18 mouse cellular contexts compared by ENCODE assay signal in genomic region chrX:77451977-77452675, GRCm38 (mm10). TPM values are rescaled to one million over a fixed set of nuclear protein-coding genes. Genes with fewer than 3 reads are reported as not detected.
DNase-seq lines count a peak whose midpoint lies in the region; ATAC-seq lines count a peak whose summit lies in the region.
"Had no signal": no experiment of that assay in that cellular context is flagged by ENCODE, and none has a peak within 500 bp of the region (broad histone marks: within the 10 kb centered on the region; RNA-seq: fewer than 3 reads in every experiment).

No protein-coding gene starts in this region.

- no peaks in the 10 kb centered on the region for H3K9me3 ChIP-seq in midbrain, embryonic 13.5 days
- no peaks in the 10 kb centered on the region for H3K9me3 ChIP-seq in midbrain, embryonic 14.5 days (ENCODE audit: control insufficient read depth, low read length)
- no peaks in the 10 kb centered on the region for H3K9me3 ChIP-seq in forebrain, embryonic 12.5 days
- H3K9me3 ChIP-seq in hindbrain, embryonic 15.5 days: no peaks in the 10 kb centered on the region
- H3K9me3 ChIP-seq: embryonic facial prominence, embryonic 13.5 days; G1E; heart, embryonic 10.5 days; megakaryocyte, embryonic 14.5 days had no signal

- DNase-seq in midbrain, embryonic 14.5 days: no peak
- peak; percentile 69 for DNase-seq in retina, embryonic 14.5 days (ENCODE audit: low spot score)
- DNase-seq in kidney, postnatal 10 days: no peak
- no peak for DNase-seq in adrenal gland, postnatal 10 days
- DNase-seq: adrenal gland, adult 8-10 months; cerebellum, adult 9-10 months; gastrocnemius, postnatal 25 days; kidney, adult 8-10 months; kidney, postnatal 4 days; lung, postnatal 10 days had no signal

- no peaks in the 10 kb centered on the region for H3K4me1 ChIP-seq in midbrain, embryonic 13.5 days (replicated peaks)
- no peaks in the 10 kb centered on the region for H3K4me1 ChIP-seq in midbrain, embryonic 14.5 days (ENCODE audit: control insufficient read depth, insufficient read depth, low read length)
- no peaks in the 10 kb centered on the region for H3K4me1 ChIP-seq in forebrain, embryonic 12.5 days
- H3K4me1 ChIP-seq in hindbrain, embryonic 15.5 days (replicated peaks): no peaks in the 10 kb centered on the region
- H3K4me1 ChIP-seq: embryonic facial prominence, embryonic 13.5 days; heart, embryonic 10.5 days; megakaryocyte, embryonic 14.5 days had no signal

- no peak overlapping the region for H3K4me2 ChIP-seq in midbrain, embryonic 13.5 days (replicated peaks)
- H3K4me2 ChIP-seq in midbrain, embryonic 14.5 days (ENCODE audit: low read length): no peak overlapping the region
- H3K4me2 ChIP-seq in forebrain, embryonic 12.5 days: no peak overlapping the region
- no peak overlapping the region for H3K4me2 ChIP-seq in hindbrain, embryonic 15.5 days
- H3K4me2 ChIP-seq: embryonic facial prominence, embryonic 13.5 days had no signal

- ATAC-seq in midbrain, embryonic 13.5 days: 0 out of 2 replicates have a peak, but pooled peaks have one; percentile 24
- no peak for ATAC-seq in midbrain, embryonic 14.5 days (ENCODE audit: low FRiP score, low TSS enrichment)
- peak; percentile 51; the same call in 1 of the 2 replicates for ATAC-seq in forebrain, embryonic 12.5 days (ENCODE audit: low FRiP score)
- 0 out of 2 replicates have a peak, but pooled peaks have one; percentile 27 for ATAC-seq in hindbrain, embryonic 15.5 days (ENCODE audit: low FRiP score, low read depth)

- H3K36me3 ChIP-seq in midbrain, embryonic 13.5 days: no peaks in the 10 kb centered on the region
- no peaks in the 10 kb centered on the region for H3K36me3 ChIP-seq in midbrain, embryonic 14.5 days (ENCODE audit: control insufficient read depth, insufficient read depth, low read length)
- no peaks in the 10 kb centered on the region for H3K36me3 ChIP-seq in forebrain, embryonic 12.5 days (replicated peaks)
- H3K36me3 ChIP-seq in hindbrain, embryonic 15.5 days: no peaks in the 10 kb centered on the region
- H3K36me3 ChIP-seq: embryonic facial prominence, embryonic 13.5 days; G1E; heart, embryonic 10.5 days had no signal

- 48% methylated on average over 1 of the region's 1 CpGs for WGBS in midbrain, embryonic 13.5 days
- 44% methylated on average over 1 of the region's 1 CpGs for WGBS in midbrain, embryonic 14.5 days
- 33% methylated on average over 1 of the region's 1 CpGs for WGBS in forebrain, embryonic 12.5 days
- WGBS in hindbrain, embryonic 15.5 days: 38% methylated on average over 1 of the region's 1 CpGs

- H3K9ac ChIP-seq in midbrain, embryonic 13.5 days (replicated peaks): no peak overlapping the region
- H3K9ac ChIP-seq in midbrain, embryonic 14.5 days (replicated peaks; ENCODE audit: low read length): no peak overlapping the region
- no peak overlapping the region for H3K9ac ChIP-seq in forebrain, embryonic 12.5 days
- H3K9ac ChIP-seq in hindbrain, embryonic 15.5 days: no peak overlapping the region
- H3K9ac ChIP-seq: embryonic facial prominence, embryonic 13.5 days; liver, embryonic 14.5 days had no signal

- H3K27me3 ChIP-seq in midbrain, embryonic 13.5 days: no peaks in the 10 kb centered on the region
- H3K27me3 ChIP-seq in midbrain, embryonic 14.5 days (ENCODE audit: control insufficient read depth, insufficient read depth, low read length): no peaks in the 10 kb centered on the region
- no peaks in the 10 kb centered on the region for H3K27me3 ChIP-seq in forebrain, embryonic 12.5 days
- H3K27me3 ChIP-seq in hindbrain, embryonic 15.5 days: no peaks in the 10 kb centered on the region
- H3K27me3 ChIP-seq: embryonic facial prominence, embryonic 13.5 days had no signal

- no peak overlapping the region for H3K4me3 ChIP-seq in midbrain, embryonic 13.5 days (replicated peaks)
- H3K4me3 ChIP-seq in midbrain, embryonic 14.5 days (replicated peaks; ENCODE audit: low read depth, low read length): no peak overlapping the region
- H3K4me3 ChIP-seq in forebrain, embryonic 12.5 days (replicated peaks): no peak overlapping the region
- no peak overlapping the region for H3K4me3 ChIP-seq in hindbrain, embryonic 15.5 days
- H3K4me3 ChIP-seq: embryonic facial prominence, embryonic 13.5 days; heart, embryonic 10.5 days; megakaryocyte, embryonic 14.5 days had no signal

- H3K27ac ChIP-seq in midbrain, embryonic 13.5 days: no peak overlapping the region
- H3K27ac ChIP-seq in midbrain, embryonic 14.5 days (replicated peaks; ENCODE audit: low read depth, low read length): no peak overlapping the region
- H3K27ac ChIP-seq in forebrain, embryonic 12.5 days: no peak overlapping the region
- no peak overlapping the region for H3K27ac ChIP-seq in hindbrain, embryonic 15.5 days (replicated peaks)
- H3K27ac ChIP-seq: embryonic facial prominence, embryonic 13.5 days; heart, embryonic 10.5 days; liver, embryonic 14.5 days had no signal

RNA-seq across cellular contexts. Expression of gene Tbl1x, which starts 58.7 kb away (rescaled TPM):
- 46.9 and 49.6 TPM in 2 replicates for polyA plus RNA-seq in midbrain, embryonic 13.5 days (2015; fragmentation: Nextera tagmentation; extraction: Ambion mirVana)
- polyA plus RNA-seq in midbrain, embryonic 14.5 days (2014; fragmentation: Nextera tagmentation; extraction: Ambion mirVana): 39.2 and 54.1 TPM in 2 replicates
- 68.8 and 70.1 TPM in 2 replicates for polyA plus RNA-seq in forebrain, embryonic 12.5 days (2016; fragmentation: Nextera tagmentation; extraction: Ambion mirVana)
- polyA plus RNA-seq in hindbrain, embryonic 15.5 days (2015; fragmentation: Nextera tagmentation; extraction: Ambion mirVana): 43.4 and 45.5 TPM in 2 replicates
- total RNA-seq in adrenal gland, postnatal 10 days (2021): 10 to 100 TPM; 57.3 to 59.6 TPM
